Mouse (Mus musculus) kidney, adult 2 months (tissue): ENCODE measurements around the gene Hoxa5. TPM values are rescaled to one million over a fixed set of nuclear protein-coding genes. Genes with fewer than 3 reads are reported as not detected.

Experiments used
- DNase-seq: peaks from one replicate; pipeline ENCODE4 v3.0.0; 2021
- H3K27ac ChIP-seq: fragments of 200-500 bp; 2 replicates; pipeline ENCODE4 v1.5.1; 2012; ENCODE audit warnings: low read depth, low read length, control low read depth, inconsistent platforms; ENCODE audit not compliant: insufficient read depth
- H3K27me3 ChIP-seq: fragments of 200-500 bp; replicated peaks from 2 replicates; pipeline ENCODE4 v1.6.1; 2012; ENCODE audit warnings: mild to moderate bottlenecking, moderate library complexity, low read length, inconsistent platforms; ENCODE audit not compliant: control insufficient read depth, insufficient read depth
- H3K36me3 ChIP-seq: fragments of 200-500 bp; 2 replicates; pipeline ENCODE4 v1.6.1; 2012; ENCODE audit warnings: mild to moderate bottlenecking, moderate library complexity, low read length, inconsistent platforms; ENCODE audit not compliant: control insufficient read depth, insufficient read depth
- H3K4me1 ChIP-seq: fragments of 200-500 bp; 2 replicates; pipeline ENCODE4 v1.6.1; 2011; ENCODE audit warnings: low read length; ENCODE audit not compliant: control insufficient read depth, insufficient read depth
- H3K4me3 ChIP-seq: fragments of 200-500 bp; 2 replicates; pipeline ENCODE4 v1.5.1; 2011; ENCODE audit warnings: mild to moderate bottlenecking, low read depth, low read length, control low read depth; ENCODE audit not compliant: insufficient read depth
- CTCF ChIP-seq: fragments of 200-500 bp; conservative IDR thresholded peaks from 2 replicates; pipeline ENCODE4 v1.5.1; 2011; ENCODE audit warnings: low read depth, mild to moderate bottlenecking, control low read depth, low read length, moderate library complexity, mixed read lengths; ENCODE audit not compliant: insufficient read depth, insufficient read length
- POLR2A ChIP-seq: fragments of 200-500 bp; IDR thresholded peaks from one replicate; pipeline ENCODE4 v1.6.1; 2011; ENCODE audit warnings: low read depth, low read length, control low read depth
- WGBS: fragments of 180-500 bp; shearing (Covaris S2); methylation state at CpG from one replicate; pipeline ENCODE4 v1.1.7; 2018; 5-methylcytosine and 5-hydroxymethylcytosine counted together
- polyA plus RNA-seq: library from polyadenylated mRNA; depleted of rRNA; stranded (reverse); fragments of >200 nt; gene quantifications from 2 replicates; pipeline ENCODE4 v1.2.3, GENCODE M21; 2012

Gene Hoxa5
- polyA plus RNA-seq, 1 experiment, result 6.9 TPM

- peaks cover 7% of the 10 kb centered on the region; the same call in 1 of the 2 replicates for H3K4me1 ChIP-seq
- H3K27me3 ChIP-seq, result no peaks in the 10 kb centered on the region
- TF ChIP-seq POLR2A, result no peak
- TF ChIP-seq CTCF, result no peak
- peak; percentile 83 for DNase-seq
- H3K4me3 ChIP-seq, result peak overlapping the region; percentile 11; the same call in 1 of the 2 replicates
- no peaks in the 10 kb centered on the region for H3K36me3 ChIP-seq
- 16% methylated on average over 30 of the region's 30 CpGs for WGBS
- peak overlapping the region; percentile 17 for H3K27ac ChIP-seq
These were observed 43.7 kb downstream of the Hoxa5 start for GRCm38 (mm10) chr6:52160511-52161335.

DNA sequence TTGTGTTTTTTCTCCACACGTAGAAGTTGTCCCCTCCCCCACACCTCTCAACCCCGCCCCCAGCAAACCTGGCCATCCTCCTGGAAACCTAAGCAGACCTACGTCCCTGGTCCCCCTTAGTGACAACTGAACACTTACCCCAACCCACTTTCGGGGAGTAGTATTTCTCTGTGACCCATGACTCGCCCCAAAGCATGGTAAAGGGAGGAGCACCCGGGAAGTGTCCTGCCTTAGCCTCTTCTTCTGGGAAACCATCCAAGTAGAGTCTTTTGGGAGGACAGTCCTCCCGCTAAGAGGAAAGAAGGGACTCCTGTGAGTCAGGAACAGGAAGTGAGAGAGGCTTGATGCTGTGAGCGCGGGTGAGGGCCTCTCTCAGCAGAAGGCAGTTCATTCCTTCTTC, 44.4 kb downstream of the Hoxa5 start:
- peak; percentile 79 for DNase-seq
- Histone ChIP-seq H3K4me3 (peak overlapping the region; percentile 16; the same call in 1 of the 2 replicates), H3K27me3 (no peaks in the 10 kb centered on the region), H3K27ac (peak overlapping the region; percentile 30; the same call in 1 of the 2 replicates), H3K36me3 (no peaks in the 10 kb centered on the region), H3K4me1 (peaks cover 7% of the 10 kb centered on the region; the same call in 1 of the 2 replicates)
- TF ChIP-seq POLR2A (no peak), CTCF (no peak)
- WGBS, result 15% methylated on average over 9 of the region's 9 CpGs

GRCm38 (mm10) chr6:52159164-52159761, 45.1 kb downstream of the Hoxa5 start:
- Histone ChIP-seq H3K4me3 (peak overlapping the region; percentile 85), H3K36me3 (no peaks in the 10 kb centered on the region), H3K27ac (peak overlapping the region; percentile 58), H3K4me1 (peaks cover 7% of the 10 kb centered on the region; the same call in 1 of the 2 replicates), H3K27me3 (no peaks in the 10 kb centered on the region)
- peak; percentile 77 for DNase-seq
- TF ChIP-seq CTCF (no peak), POLR2A (no peak)
- WGBS, result 16% methylated on average over 12 of the region's 12 CpGs

DNA sequence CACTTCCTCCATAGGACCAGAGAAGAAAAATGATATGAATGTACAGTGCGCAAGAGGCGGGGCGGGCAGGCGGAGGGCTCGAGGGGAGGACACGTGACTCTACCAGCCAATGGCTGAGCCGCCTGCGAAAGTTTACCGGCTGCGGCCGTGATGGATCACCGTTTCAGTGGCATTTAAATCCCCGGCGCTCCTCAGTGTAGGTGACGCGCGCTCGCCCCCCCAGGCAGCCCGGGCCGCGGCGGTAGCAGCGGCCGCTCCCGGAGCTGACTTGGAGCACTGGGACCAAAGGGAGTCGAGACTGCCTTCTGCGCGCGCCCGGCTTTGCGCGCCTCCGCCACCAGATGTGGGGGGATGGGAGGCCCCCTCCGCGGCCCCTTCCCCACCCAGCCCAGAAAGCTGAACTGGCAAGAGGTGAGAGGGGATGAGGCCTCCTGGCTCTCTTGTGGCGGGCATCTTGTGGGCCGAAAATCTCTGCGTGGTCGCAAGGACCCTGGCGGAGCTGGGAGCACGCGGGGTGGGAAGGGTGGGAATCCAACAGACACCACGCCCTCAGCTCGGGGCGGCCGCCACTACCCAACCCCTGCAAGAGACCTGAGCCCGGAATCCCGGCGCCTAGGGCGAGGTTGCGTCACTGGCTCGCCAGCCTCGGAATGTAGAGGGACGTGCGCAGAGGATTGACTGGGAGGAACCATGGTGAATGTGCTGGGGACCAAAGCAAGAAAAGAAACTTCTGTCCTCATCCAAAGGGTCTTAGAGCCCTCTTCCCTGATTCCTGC, 45.9 kb downstream of the Hoxa5 start, which contains the start of gene Hoxa1:
TSS of gene Hoxa1 (minus strand) at position 42 of the 776 bp plus-strand sequence.
- DNase-seq, result peak; percentile 94
- peaks cover 7% of the 10 kb centered on the region; the same call in 1 of the 2 replicates for H3K4me1 ChIP-seq

DNA sequence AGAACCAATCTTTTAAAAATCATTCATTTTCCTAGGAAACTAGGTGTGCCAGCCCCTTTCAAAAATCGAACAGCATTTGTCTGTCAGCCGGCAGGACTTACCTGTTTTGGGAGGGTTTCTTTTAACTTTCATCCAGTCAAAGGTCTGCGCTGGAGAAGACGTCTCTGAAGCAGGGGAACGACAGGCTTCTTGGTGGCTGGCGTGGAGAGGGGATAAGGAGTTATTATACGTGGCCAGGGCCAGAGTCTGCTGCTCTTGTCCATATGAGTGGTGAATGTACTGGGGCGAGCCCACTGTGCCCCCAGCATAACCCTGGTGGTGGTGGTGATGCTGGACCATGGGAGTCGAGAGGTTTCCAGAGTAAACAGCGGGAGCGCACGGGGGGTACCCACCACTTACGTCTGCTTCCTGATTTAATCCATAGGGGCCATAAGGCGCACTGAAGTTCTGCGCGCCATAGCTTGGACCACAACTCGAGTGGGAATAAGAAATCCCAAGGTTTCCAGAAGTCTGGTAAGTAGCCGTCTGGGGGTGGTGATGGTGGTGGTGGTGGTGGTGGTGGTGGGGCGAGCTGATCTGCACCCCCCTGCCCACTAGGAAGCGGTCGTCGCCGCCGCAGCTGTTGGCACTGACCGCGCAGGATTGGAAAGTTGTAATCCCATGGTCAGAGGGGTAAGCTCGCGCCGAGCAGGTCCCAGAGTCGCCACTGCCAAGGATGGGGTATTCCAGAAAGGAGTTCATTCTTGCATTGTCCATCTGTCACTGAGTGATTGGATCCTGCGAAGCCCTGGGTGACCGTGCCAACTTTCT, 46.7 kb downstream of the Hoxa5 start:
- peaks cover 7% of the 10 kb centered on the region; the same call in 1 of the 2 replicates for H3K4me1 ChIP-seq
- DNase-seq, result no peak
- WGBS, result 16% methylated on average over 32 of the region's 32 CpGs
- H3K4me3 ChIP-seq, result peak overlapping the region; percentile 85
- no peak overlapping the region for H3K27ac ChIP-seq
- no peaks in the 10 kb centered on the region for H3K27me3 ChIP-seq
- no peaks in the 10 kb centered on the region for H3K36me3 ChIP-seq
- TF ChIP-seq CTCF, result no peak
- no peak for TF ChIP-seq POLR2A

More for the DNA sequence above, 45.9 kb downstream of the Hoxa5 start, which contains the start of gene Hoxa1:
- Histone ChIP-seq H3K36me3 (no peaks in the 10 kb centered on the region), H3K27me3 (no peaks in the 10 kb centered on the region), H3K4me3 (peak within 1 kb of the TSS; percentile 85), H3K27ac (peak within 1 kb of the TSS; percentile 58)
- under 1% methylated on average over 55 of the region's 55 CpGs for WGBS
- no peak for TF ChIP-seq CTCF
- peak; percentile 33 for TF ChIP-seq POLR2A

GRCm38 (mm10) chr6:52156551-52157200, 47.7 kb downstream of the Hoxa5 start:
- H3K27ac ChIP-seq, result no peak overlapping the region
- no peak overlapping the region for H3K4me3 ChIP-seq

More at GRCm38 (mm10) chr6:52156551-52157200, 47.7 kb downstream of the Hoxa5 start:
- Histone ChIP-seq H3K36me3 (no peaks in the 10 kb centered on the region), H3K27me3 (no peaks in the 10 kb centered on the region), H3K4me1 (peaks cover 7% of the 10 kb centered on the region; the same call in 1 of the 2 replicates)
- WGBS, result 76% methylated on average over 20 of the region's 20 CpGs
- DNase-seq, result no peak
- TF ChIP-seq POLR2A, result no peak
- no peak for TF ChIP-seq CTCF
